Mouse (Mus musculus) kidney, adult 2 months (tissue): Measurements from ENCODE around the gene Prkch.

Experiments
- CTCF ChIP-seq: fragments of 200-500 bp; conservative IDR thresholded peaks from 2 replicates; pipeline ENCODE4 v1.5.1; 2011; ENCODE audit warnings: low read depth, mild to moderate bottlenecking, control low read depth, low read length, moderate library complexity, mixed read lengths; ENCODE audit not compliant: insufficient read depth, insufficient read length
- POLR2A ChIP-seq: fragments of 200-500 bp; IDR thresholded peaks from one replicate; pipeline ENCODE4 v1.6.1; 2011; ENCODE audit warnings: low read depth, low read length, control low read depth

GRCm38 (mm10) chr12:73712122-73712521, 127.5 kb downstream of the Prkch start:
- TF ChIP-seq CTCF (no peak), POLR2A (no peak)
